Mouse (Mus musculus) fibroblast of lung, adult 2 months (primary cell): Measurements from ENCODE around the gene Klhl13.

ENCODE experiments used
- DNase-seq: peaks from one replicate; pipeline ENCODE4 v3.0.0-alpha.2; 2011; ENCODE audit warnings: low read depth

The Klhl13 gene

GRCm38 (mm10) chrX:23364514-23365381 lies at the start of gene Klhl13:
Gene Klhl13, minus strand, starts transcription at chrX:23365082.
- DNase-seq: no peak

GRCm38 (mm10) chrX:23409296-23410149 lies 44.6 kb upstream of the Klhl13 start:
- DNase-seq: no peak

DNA sequence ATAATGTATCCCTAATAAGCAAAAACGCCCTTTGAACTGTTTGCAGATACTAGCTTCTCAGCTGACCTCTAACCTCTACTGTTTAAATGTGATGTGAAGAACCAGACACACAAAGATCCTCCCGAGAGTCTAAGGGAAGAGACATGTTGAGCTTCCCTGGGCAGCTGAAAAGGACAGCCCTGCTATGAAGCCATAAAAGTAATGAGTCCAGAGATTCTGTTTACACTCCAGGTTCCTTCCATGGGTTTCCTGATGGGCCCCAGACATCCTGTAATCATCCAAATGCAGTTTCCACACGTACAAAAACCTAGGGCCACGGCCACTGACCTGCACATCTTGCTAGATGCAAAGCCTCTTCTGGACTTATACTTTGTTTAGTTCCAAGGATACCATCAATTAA lies 23.8 kb upstream of the Klhl13 start:
- no peak for DNase-seq

DNA sequence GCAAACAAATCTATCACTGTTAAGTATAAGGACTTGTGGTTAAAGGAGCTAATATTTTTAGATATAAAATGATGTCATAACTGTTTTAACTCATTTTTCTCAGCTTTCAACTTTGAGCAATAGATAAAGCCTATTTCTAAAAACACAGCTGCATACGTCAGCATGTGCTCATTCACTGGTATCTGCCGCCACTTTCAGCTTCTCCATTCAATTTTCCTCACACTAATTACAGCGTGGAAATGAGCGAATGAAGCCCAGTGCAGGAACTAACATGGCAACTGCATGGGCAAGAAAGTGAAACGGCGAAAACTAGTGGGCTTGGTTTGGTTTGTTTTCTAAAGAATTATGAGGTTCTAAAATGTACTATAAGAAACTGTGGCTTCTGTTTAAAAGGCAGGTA lies 1.4 kb downstream of the Klhl13 start:
- DNase-seq: no peak

- DNase-seq: no peak
Observed at GRCm38 (mm10) chrX:23360446-23360845, 4.4 kb downstream of the Klhl13 start.

DNA sequence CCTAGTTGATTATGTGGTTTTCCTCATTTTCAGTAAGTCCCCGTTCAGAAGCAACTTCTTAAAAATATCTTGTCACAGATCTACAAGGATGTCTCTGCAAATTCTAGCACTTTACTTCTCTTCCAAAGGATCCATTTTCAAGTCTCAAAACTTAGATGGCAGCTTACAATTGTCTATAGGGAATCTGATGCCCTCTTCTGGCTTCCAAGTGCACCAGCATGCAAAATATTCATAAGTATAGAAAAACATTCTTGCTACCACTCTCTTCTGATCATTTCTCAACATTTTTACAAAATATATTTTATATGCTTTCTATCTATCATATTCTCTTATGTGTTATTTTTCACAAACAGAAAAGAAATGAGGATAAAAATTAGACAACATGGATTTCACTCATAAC lies 14.8 kb downstream of the Klhl13 start:
- DNase-seq: no peak

- DNase-seq: no peak
Observed at GRCm38 (mm10) chrX:23328116-23328515, 36.8 kb downstream of the Klhl13 start.

DNA sequence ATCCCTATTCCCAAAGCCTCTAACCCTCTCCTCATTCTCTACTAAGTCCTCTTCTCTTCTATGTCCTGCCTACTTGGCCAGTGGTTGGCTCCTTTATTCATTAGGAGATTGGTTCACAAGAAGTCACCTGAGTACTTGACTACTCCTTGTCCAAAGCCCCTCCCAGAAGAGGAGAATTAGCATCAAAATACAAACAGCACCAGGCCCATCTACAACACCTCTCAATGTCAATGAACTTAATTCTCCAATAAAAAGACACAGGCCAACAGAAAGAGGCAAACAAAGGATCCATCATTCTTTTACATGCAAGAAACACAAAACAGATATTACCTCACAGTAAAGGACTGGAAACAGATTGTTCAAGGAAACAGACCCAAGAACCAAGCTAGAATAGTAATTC lies 46.0 kb downstream of the Klhl13 start:
- DNase-seq: no peak

GRCm38 (mm10) chrX:23295952-23296598 lies 68.8 kb downstream of the Klhl13 start:
- DNase-seq: no peak

- DNase-seq: no peak
Observed at GRCm38 (mm10) chrX:23285442-23285817, 79.5 kb downstream of the Klhl13 start.

- no peak for DNase-seq
Observed at GRCm38 (mm10) chrX:23284530-23285441, 80.1 kb downstream of the Klhl13 start.

DNA sequence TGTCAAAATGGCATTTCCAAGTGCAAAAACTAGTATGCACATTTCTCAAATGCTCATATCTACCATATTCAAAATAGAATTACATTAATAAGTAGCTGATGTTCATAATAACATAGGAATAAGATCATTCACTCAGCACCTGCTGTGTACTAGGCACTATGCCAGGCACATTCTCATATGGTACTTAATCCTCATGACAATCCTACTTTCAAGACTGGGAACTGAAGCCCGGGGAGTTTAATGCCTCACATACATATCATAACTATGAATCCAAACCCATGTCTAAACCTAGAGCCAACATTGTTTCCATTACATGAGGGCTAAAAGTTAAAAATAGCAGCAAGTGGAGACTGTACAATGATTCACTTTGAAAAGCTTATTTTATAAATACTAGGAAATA lies 97.3 kb downstream of the Klhl13 start:
- no peak for DNase-seq

- no peak for DNase-seq
Observed at GRCm38 (mm10) chrX:23248752-23249151, 116.1 kb downstream of the Klhl13 start.
